Mouse (Mus musculus) hindbrain, embryonic 10.5 days (tissue): Measurements from ENCODE around the gene Src. TPM values are rescaled to one million over a fixed set of nuclear protein-coding genes. Genes with fewer than 3 reads are reported as not detected.
"Not testable (repeated sequence)": the region's sequence is repeated elsewhere in the genome, so short reads cannot be mapped to it uniquely, and the experiment has no call there.

Experiments
- DNase-seq: peaks from one replicate; pipeline ENCODE4 v3.0.0-alpha.2; 2017; ENCODE audit warnings: low spot score
- H3K27ac ChIP-seq: fragments of 300-500 bp; sonication (generic); 2 replicates; pipeline ENCODE4 v1.5.1; 2016; ENCODE audit warnings: mild to moderate bottlenecking, moderate library complexity
- H3K27me3 ChIP-seq: fragments of 300-500 bp; sonication (generic); 2 replicates; pipeline ENCODE4 v1.6.1; 2016; ENCODE audit warnings: mild to moderate bottlenecking; ENCODE audit not compliant: poor library complexity, insufficient read depth, severe bottlenecking
- H3K36me3 ChIP-seq: fragments of 300-500 bp; sonication (generic); 2 replicates; pipeline ENCODE4 v1.6.1; 2016; ENCODE audit warnings: mild to moderate bottlenecking, moderate library complexity
- H3K4me1 ChIP-seq: fragments of 300-500 bp; sonication (generic); replicated peaks from 2 replicates; pipeline ENCODE4 v1.6.1; 2016; ENCODE audit warnings: mild to moderate bottlenecking
- H3K4me3 ChIP-seq: fragments of 300-500 bp; sonication (generic); 2 replicates; pipeline ENCODE4 v1.5.1; 2016; ENCODE audit warnings: mild to moderate bottlenecking, moderate library complexity
- H3K9me3 ChIP-seq: fragments of 300-500 bp; sonication (generic); 2 replicates; pipeline ENCODE4 v1.6.1; 2016; ENCODE audit warnings: mild to moderate bottlenecking, moderate library complexity
- WGBS: fragments of 180-500 bp; shearing (Covaris S2); methylation state at CpG from one replicate; pipeline ENCODE4 v1.1.7; 2016; 5-methylcytosine and 5-hydroxymethylcytosine counted together
- polyA plus RNA-seq: library from polyadenylated mRNA; unstranded; fragments of >200 nt; fragmentation: Nextera tagmentation; extraction: Ambion mirVana; gene quantifications from 2 replicates; pipeline ENCODE4 v1.2.1, GENCODE M21; 2016

Src gene
- polyA plus RNA-seq: 20.8 and 29.3 TPM in 2 replicates

- Histone ChIP-seq H3K4me1 (peaks cover 53% of the 10 kb centered on the region), H3K36me3 (no peaks in the 10 kb centered on the region), H3K27me3 (peaks cover 28% of the 10 kb centered on the region; the same call in 1 of the 2 replicates), H3K9me3 (no peaks in the 10 kb centered on the region), H3K4me3 (0 out of 2 replicates have a peak within 1 kb of the TSS, but pooled peaks have one; percentile 12), H3K27ac (peak within 1 kb of the TSS; percentile 79)
- WGBS: 21% methylated on average over 13 of the region's 13 CpGs
- peak; percentile 19 for DNase-seq
These were observed at the start of gene Src for GRCm38 (mm10) chr2:157418206-157418605. TSS of gene Src (plus strand) at chr2:157418444.

- Histone ChIP-seq H3K9me3 (no peaks in the 10 kb centered on the region), H3K4me3 (no peak overlapping the region)
These were observed 46.5 kb upstream of the Src start for GRCm38 (mm10) chr2:157371696-157372095.

GRCm38 (mm10) chr2:157373681-157374080 lies 44.6 kb upstream of the Src start:
- WGBS: 88% methylated on average over 3 of the region's 3 CpGs
- H3K27me3 ChIP-seq: no peaks in the 10 kb centered on the region; the same call in 1 of the 2 replicates
- no peaks in the 10 kb centered on the region for H3K9me3 ChIP-seq
- no peak for DNase-seq
- peaks cover 37% of the 10 kb centered on the region for H3K36me3 ChIP-seq
- no peak overlapping the region for H3K4me3 ChIP-seq
- H3K27ac ChIP-seq: no peak overlapping the region; the same call in 1 of the 2 replicates
- peaks cover 38% of the 10 kb centered on the region for H3K4me1 ChIP-seq

More at GRCm38 (mm10) chr2:157371696-157372095, 46.5 kb upstream of the Src start:
- 83% methylated on average over 6 of the region's 6 CpGs for WGBS
- DNase-seq: no peak
- H3K4me1 ChIP-seq: peaks cover 49% of the 10 kb centered on the region
- no peak overlapping the region for H3K27ac ChIP-seq
- no peaks in the 10 kb centered on the region; the same call in 1 of the 2 replicates for H3K27me3 ChIP-seq
- H3K36me3 ChIP-seq: peaks cover 37% of the 10 kb centered on the region

- WGBS: 60% methylated on average over 8 of the region's 8 CpGs
These were observed 43.2 kb upstream of the Src start for GRCm38 (mm10) chr2:157375051-157375450.

GRCm38 (mm10) chr2:157375794-157376757 lies 42.2 kb upstream of the Src start:
- Histone ChIP-seq H3K27ac (peak overlapping the region; percentile 73), H3K27me3 (no peaks in the 10 kb centered on the region; the same call in 1 of the 2 replicates), H3K4me3 (peak overlapping the region; percentile 32), H3K36me3 (peaks cover 48% of the 10 kb centered on the region), H3K4me1 (peaks cover 28% of the 10 kb centered on the region), H3K9me3 (no peaks in the 10 kb centered on the region)
- 16% methylated on average over 14 of the region's 14 CpGs for WGBS
- DNase-seq: peak; percentile 36

More at GRCm38 (mm10) chr2:157375051-157375450, 43.2 kb upstream of the Src start:
- peaks cover 28% of the 10 kb centered on the region for H3K4me1 ChIP-seq
- DNase-seq: no peak
- H3K4me3 ChIP-seq: no peak overlapping the region
- no peaks in the 10 kb centered on the region; the same call in 1 of the 2 replicates for H3K27me3 ChIP-seq
- peaks cover 49% of the 10 kb centered on the region for H3K36me3 ChIP-seq
- H3K27ac ChIP-seq: no peak overlapping the region
- no peaks in the 10 kb centered on the region for H3K9me3 ChIP-seq

GRCm38 (mm10) chr2:157376995-157377394 lies 41.2 kb upstream of the Src start:
- Histone ChIP-seq H3K36me3 (peaks cover 52% of the 10 kb centered on the region), H3K4me1 (peaks cover 28% of the 10 kb centered on the region), H3K27me3 (no peaks in the 10 kb centered on the region; the same call in 1 of the 2 replicates), H3K27ac (no peak overlapping the region), H3K4me3 (no peak overlapping the region), H3K9me3 (no peaks in the 10 kb centered on the region)
- DNase-seq: no peak
- WGBS: 41% methylated on average over 3 of the region's 3 CpGs

- Histone ChIP-seq H3K9me3 (0 out of 2 replicates have a peak, but pooled peaks cover 3% of the 10 kb centered on the region), H3K4me1 (peaks cover 16% of the 10 kb centered on the region; the same call in 1 of the 2 replicates), H3K27me3 (no peaks in the 10 kb centered on the region), H3K36me3 (peaks cover 77% of the 10 kb centered on the region), H3K4me3 (no peak overlapping the region), H3K27ac (no peak overlapping the region)
- WGBS: 85% methylated on average over 4 of the region's 4 CpGs
- DNase-seq: no peak
These were observed 33.4 kb upstream of the Src start for GRCm38 (mm10) chr2:157384836-157385235.

GRCm38 (mm10) chr2:157388901-157389590 lies 29.2 kb upstream of the Src start:
- not testable (repeated sequence) for H3K27me3 ChIP-seq, H3K4me1 ChIP-seq, H3K4me3 ChIP-seq, H3K9me3 ChIP-seq, DNase-seq, H3K27ac ChIP-seq
- WGBS: 95% methylated on average over 14 of the region's 14 CpGs
- peaks cover 74% of the 10 kb centered on the region for H3K36me3 ChIP-seq

- peaks cover 3% of the 10 kb centered on the region; the same call in 1 of the 2 replicates for H3K4me1 ChIP-seq
- 0 out of 2 replicates have a peak, but pooled peaks cover 3% of the 10 kb centered on the region for H3K9me3 ChIP-seq
- DNase-seq: no peak
- H3K4me3 ChIP-seq: no peak overlapping the region
- H3K27ac ChIP-seq: no peak overlapping the region
- no peaks in the 10 kb centered on the region for H3K27me3 ChIP-seq
- peaks cover 69% of the 10 kb centered on the region for H3K36me3 ChIP-seq
- 88% methylated on average over 7 of the region's 7 CpGs for WGBS
These were observed 28.7 kb upstream of the Src start for GRCm38 (mm10) chr2:157389591-157389921.

GRCm38 (mm10) chr2:157392331-157392730 lies 25.9 kb upstream of the Src start:
- Histone ChIP-seq H3K9me3 (0 out of 2 replicates have a peak, but pooled peaks cover 3% of the 10 kb centered on the region), H3K4me3 (no peak overlapping the region), H3K36me3 (peaks cover 81% of the 10 kb centered on the region), H3K4me1 (peaks cover 25% of the 10 kb centered on the region), H3K27me3 (no peaks in the 10 kb centered on the region), H3K27ac (no peak overlapping the region)
- WGBS: 99% methylated on average over 2 of the region's 2 CpGs
- no peak for DNase-seq

GRCm38 (mm10) chr2:157393549-157393948 lies 24.7 kb upstream of the Src start:
- no peak overlapping the region for H3K4me3 ChIP-seq
- H3K4me1 ChIP-seq: peaks cover 25% of the 10 kb centered on the region
- DNase-seq: no peak
- H3K9me3 ChIP-seq: peaks cover 6% of the 10 kb centered on the region
- H3K36me3 ChIP-seq: peaks cover 81% of the 10 kb centered on the region
- H3K27me3 ChIP-seq: no peaks in the 10 kb centered on the region
- H3K27ac ChIP-seq: no peak overlapping the region
- 94% methylated on average over 4 of the region's 4 CpGs for WGBS

- Histone ChIP-seq H3K9me3 (peaks cover 7% of the 10 kb centered on the region), H3K4me1 (peaks cover 25% of the 10 kb centered on the region), H3K4me3 (no peak overlapping the region), H3K27ac (no peak overlapping the region), H3K36me3 (peaks cover 73% of the 10 kb centered on the region), H3K27me3 (no peaks in the 10 kb centered on the region)
- DNase-seq: no peak
- WGBS: 65% methylated on average over 6 of the region's 6 CpGs
These were observed 23.4 kb upstream of the Src start for GRCm38 (mm10) chr2:157394868-157395267.
